Mouse (Mus musculus): Measurements from ENCODE around the gene Col4a3. TPM values are rescaled to one million over a fixed set of nuclear protein-coding genes. Genes with fewer than 3 reads are reported as not detected.

The Col4a3 gene
- total and polyA plus RNA-seq, 2 experiments, result 0.28 to 1.2 TPM

- Histone ChIP-seq H3K36me3 (ENCODE audit: control insufficient read depth, insufficient read depth, low read length) (no peaks in the 10 kb centered on the region), H3K4me1 (ENCODE audit: control insufficient read depth, insufficient read depth, low read length) (no peaks in the 10 kb centered on the region), H3K27ac (replicated peaks; ENCODE audit: insufficient read depth, low read depth, low read length) (no peak overlapping the region), H3K27me3 (ENCODE audit: control insufficient read depth, insufficient read depth, low read length) (no peaks in the 10 kb centered on the region), H3K9ac (ENCODE audit: low read depth, low read length) (no peak overlapping the region), H3K79me2 (ENCODE audit: control insufficient read depth, insufficient read depth, low read length) (no peaks in the 10 kb centered on the region), H3K4me3 (ENCODE audit: insufficient read depth, low read depth, low read length) (no peak overlapping the region)
- WGBS, result 61% methylated on average over 3 of the region's 3 CpGs
- TF ChIP-seq POLR2A (IDR thresholded peaks at IDR 0.05; ENCODE audit: extremely low read depth, insufficient read depth, low read length) (no peak), CTCF (IDR thresholded peaks at IDR 0.05; ENCODE audit: low read depth, low read length) (no peak)
- no peak for DNase-seq (ENCODE audit: extremely low read depth, low read depth, low spot score)
Observed at GRCm38 (mm10) chr1:82575681-82576080, 11.0 kb upstream of the Col4a3 start.

DNA sequence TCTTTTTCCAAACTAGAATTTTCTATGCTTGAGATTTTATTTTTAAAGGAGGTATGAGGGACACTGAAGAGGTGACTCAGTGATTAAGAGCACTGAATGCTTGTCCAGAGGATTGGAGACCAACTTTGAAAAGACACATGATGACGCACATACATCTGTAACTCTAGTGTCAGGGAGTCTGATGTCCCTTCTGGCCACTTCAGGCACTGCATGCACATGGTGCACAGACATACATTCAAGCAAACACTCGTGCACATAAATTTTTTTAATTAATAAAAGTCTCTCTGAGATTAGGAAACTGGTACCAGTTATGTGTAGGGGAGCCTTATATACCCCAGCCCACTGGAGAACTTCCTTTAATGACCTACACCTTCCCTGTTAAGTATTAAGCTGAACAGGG is 10.5 kb upstream of the Col4a3 start:
- no peaks in the 10 kb centered on the region for H3K27me3 ChIP-seq (ENCODE audit: control insufficient read depth, insufficient read depth, low read length)
- no peak for DNase-seq (ENCODE audit: extremely low read depth, low read depth, low spot score)
- no peaks in the 10 kb centered on the region for H3K36me3 ChIP-seq (ENCODE audit: control insufficient read depth, insufficient read depth, low read length)
- H3K79me2 ChIP-seq (ENCODE audit: control insufficient read depth, insufficient read depth, low read length), result no peaks in the 10 kb centered on the region
- no peak overlapping the region for H3K4me3 ChIP-seq (ENCODE audit: insufficient read depth, low read depth, low read length)
- WGBS, result 85% methylated on average over 2 of the region's 2 CpGs
- TF ChIP-seq POLR2A (IDR thresholded peaks at IDR 0.05; ENCODE audit: extremely low read depth, insufficient read depth, low read length), result no peak
- no peak for TF ChIP-seq CTCF (IDR thresholded peaks at IDR 0.05; ENCODE audit: low read depth, low read length)
- no peak overlapping the region for H3K9ac ChIP-seq (ENCODE audit: low read depth, low read length)
- no peaks in the 10 kb centered on the region for H3K4me1 ChIP-seq (ENCODE audit: control insufficient read depth, insufficient read depth, low read length)
- H3K27ac ChIP-seq (replicated peaks; ENCODE audit: insufficient read depth, low read depth, low read length), result no peak overlapping the region

GRCm38 (mm10) chr1:82577339-82577738 is 9.4 kb upstream of the Col4a3 start:
- no peaks in the 10 kb centered on the region for H3K4me1 ChIP-seq (ENCODE audit: control insufficient read depth, insufficient read depth, low read length)
- no peak overlapping the region for H3K9ac ChIP-seq (ENCODE audit: low read depth, low read length)
- no peak overlapping the region for H3K27ac ChIP-seq (replicated peaks; ENCODE audit: insufficient read depth, low read depth, low read length)
- DNase-seq (ENCODE audit: extremely low read depth, low read depth, low spot score), result no peak
- H3K79me2 ChIP-seq (ENCODE audit: control insufficient read depth, insufficient read depth, low read length), result no peaks in the 10 kb centered on the region
- TF ChIP-seq CTCF (IDR thresholded peaks at IDR 0.05; ENCODE audit: low read depth, low read length) (no peak), POLR2A (IDR thresholded peaks at IDR 0.05; ENCODE audit: extremely low read depth, insufficient read depth, low read length) (no peak)
- 85% methylated on average over 10 of the region's 10 CpGs for WGBS
- no peaks in the 10 kb centered on the region for H3K36me3 ChIP-seq (ENCODE audit: control insufficient read depth, insufficient read depth, low read length)
- no peaks in the 10 kb centered on the region for H3K27me3 ChIP-seq (ENCODE audit: control insufficient read depth, insufficient read depth, low read length)
- no peak overlapping the region for H3K4me3 ChIP-seq (ENCODE audit: insufficient read depth, low read depth, low read length)

- no peaks in the 10 kb centered on the region for H3K79me2 ChIP-seq (ENCODE audit: control insufficient read depth, insufficient read depth, low read length)
- no peak overlapping the region for H3K9ac ChIP-seq (ENCODE audit: low read depth, low read length)
- no peak overlapping the region for H3K27ac ChIP-seq (replicated peaks; ENCODE audit: insufficient read depth, low read depth, low read length)
- H3K27me3 ChIP-seq (ENCODE audit: control insufficient read depth, insufficient read depth, low read length), result no peaks in the 10 kb centered on the region
- 63% methylated on average over 3 of the region's 3 CpGs for WGBS
- TF ChIP-seq CTCF (IDR thresholded peaks at IDR 0.05; ENCODE audit: low read depth, low read length) (no peak), POLR2A (IDR thresholded peaks at IDR 0.05; ENCODE audit: extremely low read depth, insufficient read depth, low read length) (no peak)
- DNase-seq (ENCODE audit: extremely low read depth, low read depth, low spot score), result no peak
- no peak overlapping the region for H3K4me3 ChIP-seq (ENCODE audit: insufficient read depth, low read depth, low read length)
- no peaks in the 10 kb centered on the region for H3K36me3 ChIP-seq (ENCODE audit: control insufficient read depth, insufficient read depth, low read length)
- H3K4me1 ChIP-seq (ENCODE audit: control insufficient read depth, insufficient read depth, low read length), result no peaks in the 10 kb centered on the region
Observed at GRCm38 (mm10) chr1:82577915-82578314, 8.8 kb upstream of the Col4a3 start.

DNA sequence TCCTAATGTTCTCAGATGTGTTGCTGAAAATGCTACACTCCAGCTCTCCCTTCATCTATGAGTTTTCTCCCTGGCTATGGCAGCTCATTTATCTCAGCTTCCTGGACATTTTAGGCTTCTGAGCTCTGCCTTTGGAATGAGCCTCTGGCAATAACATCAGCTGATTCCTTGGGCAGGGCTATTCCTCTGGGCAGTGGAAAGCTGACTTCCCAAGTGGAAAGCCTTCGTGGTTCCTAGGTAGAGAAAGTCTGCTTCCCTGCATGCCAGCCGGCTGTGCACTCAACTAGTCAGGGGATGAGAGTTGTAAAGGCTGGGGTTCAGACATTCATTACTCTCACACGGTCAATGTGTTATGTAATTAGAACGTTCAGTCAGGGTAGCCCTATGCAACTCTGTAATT is 8.4 kb upstream of the Col4a3 start:
- H3K79me2 ChIP-seq (ENCODE audit: control insufficient read depth, insufficient read depth, low read length), result no peaks in the 10 kb centered on the region
- no peaks in the 10 kb centered on the region for H3K36me3 ChIP-seq (ENCODE audit: control insufficient read depth, insufficient read depth, low read length)
- TF ChIP-seq CTCF (IDR thresholded peaks at IDR 0.05; ENCODE audit: low read depth, low read length) (no peak), POLR2A (IDR thresholded peaks at IDR 0.05; ENCODE audit: extremely low read depth, insufficient read depth, low read length) (no peak)
- no peaks in the 10 kb centered on the region for H3K4me1 ChIP-seq (ENCODE audit: control insufficient read depth, insufficient read depth, low read length)
- H3K27ac ChIP-seq (replicated peaks; ENCODE audit: insufficient read depth, low read depth, low read length), result no peak overlapping the region
- WGBS, result 77% methylated on average over 4 of the region's 4 CpGs
- H3K9ac ChIP-seq (ENCODE audit: low read depth, low read length), result no peak overlapping the region
- DNase-seq (ENCODE audit: extremely low read depth, low read depth, low spot score), result no peak
- H3K27me3 ChIP-seq (ENCODE audit: control insufficient read depth, insufficient read depth, low read length), result no peaks in the 10 kb centered on the region
- H3K4me3 ChIP-seq (ENCODE audit: insufficient read depth, low read depth, low read length), result no peak overlapping the region

- no peak overlapping the region for H3K4me3 ChIP-seq (ENCODE audit: insufficient read depth, low read depth, low read length)
- TF ChIP-seq CTCF (IDR thresholded peaks at IDR 0.05; ENCODE audit: low read depth, low read length) (no peak), POLR2A (IDR thresholded peaks at IDR 0.05; ENCODE audit: extremely low read depth, insufficient read depth, low read length) (no peak)
- WGBS, result 74% methylated on average over 7 of the region's 7 CpGs
Observed at GRCm38 (mm10) chr1:82585981-82586380, 740 bp upstream of the Col4a3 start.

More at GRCm38 (mm10) chr1:82585981-82586380, 740 bp upstream of the Col4a3 start:
- Histone ChIP-seq H3K4me1 (ENCODE audit: control insufficient read depth, insufficient read depth, low read length) (peaks cover 4% of the 10 kb centered on the region; the same call in 1 of the 2 replicates), H3K36me3 (ENCODE audit: control insufficient read depth, insufficient read depth, low read length) (no peaks in the 10 kb centered on the region), H3K9ac (ENCODE audit: low read depth, low read length) (no peak overlapping the region), H3K79me2 (ENCODE audit: control insufficient read depth, insufficient read depth, low read length) (no peaks in the 10 kb centered on the region), H3K27ac (replicated peaks; ENCODE audit: insufficient read depth, low read depth, low read length) (no peak overlapping the region), H3K27me3 (ENCODE audit: control insufficient read depth, insufficient read depth, low read length) (no peaks in the 10 kb centered on the region)
- no peak for DNase-seq (ENCODE audit: extremely low read depth, low read depth, low spot score)
